ENCODE assay signal across 26 mouse cellular contexts in genomic region chr4:134603553-134603952, GRCm38 (mm10). TPM values are rescaled to one million over a fixed set of nuclear protein-coding genes. Genes with fewer than 3 reads are reported as not detected.
A peak's percentile ranks its signal among the peaks of the same experiment; 100 is the strongest.
DNase-seq lines count a peak whose midpoint lies in the region; ATAC-seq and TF ChIP-seq lines count a peak whose summit lies in the region.
"Had no signal": no experiment of that assay in that cellular context is flagged by ENCODE, and none has a peak within 500 bp of the region (broad histone marks: within the 10 kb centered on the region; RNA-seq: fewer than 3 reads in every experiment).

No protein-coding gene starts in this region.

- no peak for TF ChIP-seq POLR2A in myocyte (IDR thresholded peaks at IDR 0.05; ENCODE audit: insufficient read length, low read depth)

- whole genome bisulfite sequencing in forebrain, embryonic 10.5 days: 60% methylated on average over 5 of the region's 5 CpGs
- WGBS in forebrain, embryonic 16.5 days: 79% methylated on average over 5 of the region's 5 CpGs
- 40% methylated on average over 5 of the region's 5 CpGs for WGBS in kidney, postnatal 0 days

- H3K4me1 ChIP-seq in forebrain, embryonic 10.5 days: peaks cover 58% of the 10 kb centered on the region
- H3K4me1 ChIP-seq in forebrain, embryonic 16.5 days (replicated peaks; ENCODE audit: control insufficient read depth, insufficient read depth, low read length): peaks cover 16% of the 10 kb centered on the region
- H3K4me1 ChIP-seq in kidney, postnatal 0 days (replicated peaks; ENCODE audit: insufficient read depth, low read length): peaks cover 11% of the 10 kb centered on the region

- H3ac ChIP-seq in myocyte (ENCODE audit: control insufficient read depth, insufficient read length): no peak overlapping the region

- no peak overlapping the region for H3K4me3 ChIP-seq in forebrain, embryonic 10.5 days
- H3K4me3 ChIP-seq in forebrain, embryonic 16.5 days (replicated peaks; ENCODE audit: low read length): no peak overlapping the region
- H3K4me3 ChIP-seq in kidney, postnatal 0 days (replicated peaks; ENCODE audit: low read depth, low read length): no peak overlapping the region
- H3K4me3 ChIP-seq in myocyte: no peak overlapping the region
- H3K4me3 ChIP-seq: forebrain, embryonic 13.5 days; heart, adult 2 months; hindbrain, embryonic 13.5 days; kidney, embryonic 15.5 days; liver, embryonic 15.5 days; lung, embryonic 15.5 days; midbrain, embryonic 13.5 days had no signal

- no peaks in the 10 kb centered on the region for H3K36me3 ChIP-seq in forebrain, embryonic 10.5 days (replicated peaks)
- H3K36me3 ChIP-seq in forebrain, embryonic 16.5 days (ENCODE audit: control insufficient read depth, insufficient read depth): no peaks in the 10 kb centered on the region
- no peaks in the 10 kb centered on the region for H3K36me3 ChIP-seq in kidney, postnatal 0 days (ENCODE audit: insufficient read depth, low read length)
- H3K36me3 ChIP-seq in myocyte (ENCODE audit: control insufficient read depth, insufficient read depth): no peaks in the 10 kb centered on the region
- H3K36me3 ChIP-seq: hindbrain, embryonic 13.5 days; kidney, embryonic 15.5 days; liver, embryonic 15.5 days; lung, embryonic 15.5 days; midbrain, embryonic 13.5 days had no signal

- no peaks in the 10 kb centered on the region for H3K9me3 ChIP-seq in forebrain, embryonic 10.5 days
- no peaks in the 10 kb centered on the region for H3K9me3 ChIP-seq in forebrain, embryonic 16.5 days (ENCODE audit: control insufficient read depth, low read length)
- no peaks in the 10 kb centered on the region for H3K9me3 ChIP-seq in kidney, postnatal 0 days (replicated peaks; ENCODE audit: low read length)
- H3K9me3 ChIP-seq: forebrain, embryonic 13.5 days; hindbrain, embryonic 13.5 days; kidney, embryonic 15.5 days; liver, embryonic 15.5 days; lung, embryonic 15.5 days; midbrain, embryonic 13.5 days had no signal

- H3K27me3 ChIP-seq in forebrain, embryonic 10.5 days (ENCODE audit: poor library complexity, severe bottlenecking): no peaks in the 10 kb centered on the region
- no peaks in the 10 kb centered on the region for H3K27me3 ChIP-seq in forebrain, embryonic 16.5 days (replicated peaks; ENCODE audit: control insufficient read depth, insufficient read depth, low read length)
- no peaks in the 10 kb centered on the region for H3K27me3 ChIP-seq in kidney, postnatal 0 days (ENCODE audit: insufficient read depth, low read length)
- H3K27me3 ChIP-seq in myocyte (ENCODE audit: control insufficient read depth, insufficient read depth, insufficient read length): no peaks in the 10 kb centered on the region
- H3K27me3 ChIP-seq: forebrain, embryonic 13.5 days; hindbrain, embryonic 13.5 days; kidney, embryonic 15.5 days; liver, embryonic 15.5 days; lung, embryonic 15.5 days; midbrain, embryonic 13.5 days had no signal

- no peaks in the 10 kb centered on the region for H3K79me2 ChIP-seq in myocyte (ENCODE audit: control insufficient read depth, insufficient read depth)

- H3K27ac ChIP-seq in forebrain, embryonic 10.5 days: 0 out of 2 replicates have a peak overlapping the region, but pooled peaks have one; percentile 30
- H3K27ac ChIP-seq in forebrain, embryonic 16.5 days (ENCODE audit: low read length): no peak overlapping the region
- H3K27ac ChIP-seq in kidney, postnatal 0 days: no peak overlapping the region
- H3K27ac ChIP-seq: forebrain, embryonic 13.5 days; heart, adult 2 months; hindbrain, embryonic 13.5 days; kidney, embryonic 15.5 days; liver, embryonic 15.5 days; lung, embryonic 15.5 days; midbrain, embryonic 13.5 days had no signal

- H3K9ac ChIP-seq in forebrain, embryonic 16.5 days (replicated peaks; ENCODE audit: low read depth, low read length): no peak overlapping the region
- H3K9ac ChIP-seq in kidney, postnatal 0 days (ENCODE audit: low read depth, low read length): no peak overlapping the region
- H3K9ac ChIP-seq: forebrain, embryonic 13.5 days; kidney, embryonic 15.5 days; liver, embryonic 15.5 days; lung, embryonic 15.5 days; midbrain, embryonic 13.5 days had no signal

- no peak overlapping the region for H3K4me2 ChIP-seq in forebrain, embryonic 16.5 days (ENCODE audit: low read length)
- no peak overlapping the region for H3K4me2 ChIP-seq in kidney, postnatal 0 days (ENCODE audit: low read length)
- peak overlapping the region; percentile 0 for H3K4me2 ChIP-seq in myocyte (ENCODE audit: low read depth)
- H3K4me2 ChIP-seq: forebrain, embryonic 13.5 days; hindbrain, embryonic 13.5 days; kidney, embryonic 15.5 days; lung, embryonic 15.5 days; midbrain, embryonic 13.5 days had no signal

- TF ChIP-seq CTCF in kidney, postnatal 0 days (IDR thresholded peaks at IDR 0.05; ENCODE audit: low read depth): no peak

- no peak for ATAC-seq in forebrain, embryonic 16.5 days
- no peak for ATAC-seq in kidney, postnatal 0 days (replicated peaks; ENCODE audit: low FRiP score, low read depth)
- ATAC-seq: CD4-positive, CD25-positive, alpha-beta regulatory T cell, adult 4 months; forebrain, embryonic 13.5 days; intestine, postnatal 0 days; midbrain, embryonic 13.5 days had no signal

- no peak for DNase-seq in forebrain, embryonic 10.5 days (ENCODE audit: extremely low spot score, low spot score)
- peak; percentile 37 for DNase-seq in kidney, postnatal 0 days (ENCODE audit: low spot score)
- DNase-seq in kidney, adult 9 months: no peak
- peak; percentile 50 for DNase-seq in NIH3T3 (ENCODE audit: low read depth)
- no peak for DNase-seq in frontal cortex, postnatal 14 days (ENCODE audit: low spot score in 2 of 2)
- no peak for DNase-seq in right cerebral cortex, postnatal 10 days (ENCODE audit: low spot score in 2 of 2)
- DNase-seq: adrenal gland, adult 8-10 months; cerebellum, adult 8-10 months; cerebellum, postnatal 25 days; heart, adult 2 months; heart, postnatal 14 days; kidney, postnatal 4 days; layer of hippocampus, postnatal 36 days; lung, postnatal 36 days; right cerebral cortex, postnatal 14 days; thymus, postnatal 4 days had no signal

TF ChIP-seq in myocyte, 11 proteins besides CTCF, POLR2A, EP300 and RAD21:
- TF ChIP-seq CEBPB (IDR thresholded peaks at IDR 0.05; ENCODE audit: insufficient read depth, poor library complexity, severe bottlenecking) (no peak), MYOD1 (IDR thresholded peaks at IDR 0.05; ENCODE audit: control insufficient read depth in 1 of 3, insufficient read length in 2 of 3, low read depth in 2 of 3) (peak in 1 of 3 experiments; percentile 38)

RNA-seq across cellular contexts. Expression of gene Selenon, which starts 51.6 kb away (rescaled TPM):
- polyA plus RNA-seq in forebrain, embryonic 10.5 days (2016; fragmentation: Nextera tagmentation; extraction: Ambion mirVana): 8.3 and 9.3 TPM in 2 replicates
- 7.9 and 8.1 TPM in 2 replicates for polyA plus RNA-seq in forebrain, embryonic 16.5 days (2015; fragmentation: Nextera tagmentation; extraction: Ambion mirVana)
- 13.9 and 27.9 TPM in 2 replicates for polyA plus RNA-seq in kidney, postnatal 0 days (2015; fragmentation: Nextera tagmentation; extraction: Ambion mirVana)
- polyA plus RNA-seq in myocyte (2012; fragmentation: generic; extraction: Trizol): 35.7 TPM

Comparison
In these comparisons a context has a peak if more than half of its experiments do, and no peak if none do; other contexts are left out.
1. DNase-seq: peak in kidney, postnatal 0 days (single experiment) and NIH3T3 (single experiment); none in forebrain, embryonic 10.5 days (single experiment), kidney, adult 9 months (single experiment), frontal cortex, postnatal 14 days (0 of 2) and right cerebral cortex, postnatal 10 days (0 of 2).